25 mouse cellular contexts compared by ENCODE assay signal in genomic region chr9:47652936-47653335, GRCm38 (mm10).
DNase-seq lines count a peak whose midpoint lies in the region; ATAC-seq and TF ChIP-seq lines count a peak whose summit lies in the region.
"Had no signal": no experiment of that assay in that cellular context is flagged by ENCODE, and none has a peak within 500 bp of the region (broad histone marks: within the 10 kb centered on the region; RNA-seq: fewer than 3 reads in every experiment).

No protein-coding gene starts in this region.

- no peak overlapping the region for H3K9ac ChIP-seq in forebrain, embryonic 16.5 days (replicated peaks; ENCODE audit: low read depth, low read length)
- H3K9ac ChIP-seq in forebrain, embryonic 13.5 days, result no peak overlapping the region
- no peak overlapping the region for H3K9ac ChIP-seq in midbrain, embryonic 11.5 days (ENCODE audit: low read length)
- H3K9ac ChIP-seq in midbrain, embryonic 14.5 days (replicated peaks; ENCODE audit: low read length), result no peak overlapping the region
- H3K9ac ChIP-seq: embryonic facial prominence, embryonic 12.5 days; embryonic facial prominence, embryonic 15.5 days; hindbrain, embryonic 13.5 days; intestine, embryonic 15.5 days had no signal

- H3K4me1 ChIP-seq in forebrain, embryonic 16.5 days (replicated peaks; ENCODE audit: control insufficient read depth, insufficient read depth, low read length), result peaks cover 22% of the 10 kb centered on the region
- H3K4me1 ChIP-seq in forebrain, embryonic 13.5 days, result peaks cover 33% of the 10 kb centered on the region
- H3K4me1 ChIP-seq in midbrain, embryonic 11.5 days (ENCODE audit: control insufficient read depth, insufficient read depth, low read length), result no peaks in the 10 kb centered on the region
- peaks cover 21% of the 10 kb centered on the region for H3K4me1 ChIP-seq in midbrain, embryonic 14.5 days (ENCODE audit: control insufficient read depth, insufficient read depth, low read length)
- H3K4me1 ChIP-seq: embryonic facial prominence, embryonic 12.5 days; hindbrain, embryonic 10.5 days; intestine, embryonic 15.5 days had no signal

- no peak for DNase-seq in layer of hippocampus, adult 2 months (ENCODE audit: low spot score in 2 of 2)
- DNase-seq in layer of hippocampus, adult 9-11 months, result no peak
- DNase-seq in midbrain, embryonic 11.5 days (ENCODE audit: low spot score, missing footprints), result peak; percentile 65
- DNase-seq in midbrain, embryonic 14.5 days, result no peak
- peak; percentile 18 for DNase-seq in brain, embryonic 18.5 days (ENCODE audit: low read depth, low spot score)
- DNase-seq in urinary bladder, adult 18-20 months (ENCODE audit: low spot score in 2 of 2), result no peak
- DNase-seq: adrenal gland, adult 2 months; adrenal gland, postnatal 14 days; cerebellum, adult 11 months; cerebellum, adult 2 months; cerebellum, adult 9-11 months; cerebellum, postnatal 25 days; gastrocnemius, postnatal 10 days; gastrocnemius, postnatal 36 days; heart, postnatal 36 days had no signal

- H3K36me3 ChIP-seq in forebrain, embryonic 16.5 days (ENCODE audit: control insufficient read depth, insufficient read depth), result no peaks in the 10 kb centered on the region
- H3K36me3 ChIP-seq in forebrain, embryonic 13.5 days (ENCODE audit: poor library complexity, severe bottlenecking), result no peaks in the 10 kb centered on the region
- H3K36me3 ChIP-seq in midbrain, embryonic 11.5 days (ENCODE audit: control insufficient read depth, insufficient read depth, low read length), result no peaks in the 10 kb centered on the region
- H3K36me3 ChIP-seq in midbrain, embryonic 14.5 days (ENCODE audit: control insufficient read depth, insufficient read depth, low read length), result no peaks in the 10 kb centered on the region
- H3K36me3 ChIP-seq: embryonic facial prominence, embryonic 12.5 days; embryonic facial prominence, embryonic 15.5 days; hindbrain, embryonic 10.5 days; hindbrain, embryonic 13.5 days; intestine, embryonic 15.5 days had no signal

- no peaks in the 10 kb centered on the region for H3K27me3 ChIP-seq in forebrain, embryonic 16.5 days (replicated peaks; ENCODE audit: control insufficient read depth, insufficient read depth, low read length)
- no peaks in the 10 kb centered on the region for H3K27me3 ChIP-seq in forebrain, embryonic 13.5 days
- no peaks in the 10 kb centered on the region for H3K27me3 ChIP-seq in midbrain, embryonic 11.5 days (ENCODE audit: control insufficient read depth, insufficient read depth, low read length)
- H3K27me3 ChIP-seq in midbrain, embryonic 14.5 days (ENCODE audit: control insufficient read depth, insufficient read depth, low read length), result no peaks in the 10 kb centered on the region
- H3K27me3 ChIP-seq: embryonic facial prominence, embryonic 12.5 days; embryonic facial prominence, embryonic 15.5 days; hindbrain, embryonic 13.5 days; intestine, embryonic 15.5 days had no signal

- 0 out of 2 replicates have a peak, but pooled peaks have one; percentile 50 for ATAC-seq in forebrain, embryonic 16.5 days
- ATAC-seq in forebrain, embryonic 13.5 days, result no peak
- ATAC-seq in midbrain, embryonic 11.5 days (ENCODE audit: low FRiP score), result no peak
- no peak for ATAC-seq in midbrain, embryonic 14.5 days (ENCODE audit: low FRiP score, low TSS enrichment)
- ATAC-seq: CD4-positive, CD25-positive, alpha-beta regulatory T cell, adult 4 months; hindbrain, embryonic 16.5 days; intestine, embryonic 15.5 days had no signal

- TF ChIP-seq CTCF in layer of hippocampus, adult 2 months (conservative IDR thresholded peaks at IDR 0.05), result no peak

- H3K4me2 ChIP-seq in forebrain, embryonic 16.5 days (ENCODE audit: low read length), result no peak overlapping the region
- no peak overlapping the region for H3K4me2 ChIP-seq in forebrain, embryonic 13.5 days
- no peak overlapping the region for H3K4me2 ChIP-seq in midbrain, embryonic 11.5 days
- H3K4me2 ChIP-seq in midbrain, embryonic 14.5 days (ENCODE audit: low read length), result no peak overlapping the region
- H3K4me2 ChIP-seq: embryonic facial prominence, embryonic 12.5 days; embryonic facial prominence, embryonic 15.5 days; heart, embryonic 11.5 days; hindbrain, embryonic 13.5 days; intestine, embryonic 15.5 days had no signal

- H3K27ac ChIP-seq in forebrain, embryonic 16.5 days (ENCODE audit: low read length), result no peak overlapping the region
- no peak overlapping the region for H3K27ac ChIP-seq in forebrain, embryonic 13.5 days
- peak overlapping the region; percentile 37; the same call in 1 of the 2 replicates for H3K27ac ChIP-seq in layer of hippocampus, adult 2 months
- no peak overlapping the region for H3K27ac ChIP-seq in midbrain, embryonic 11.5 days (ENCODE audit: low read depth, low read length)
- H3K27ac ChIP-seq in midbrain, embryonic 14.5 days (replicated peaks; ENCODE audit: low read depth, low read length), result no peak overlapping the region
- H3K27ac ChIP-seq: embryonic facial prominence, embryonic 12.5 days; embryonic facial prominence, embryonic 15.5 days; hindbrain, embryonic 10.5 days; hindbrain, embryonic 13.5 days; intestine, embryonic 15.5 days had no signal

- no peaks in the 10 kb centered on the region for H3K9me3 ChIP-seq in forebrain, embryonic 16.5 days (ENCODE audit: control insufficient read depth, low read length)
- no peaks in the 10 kb centered on the region for H3K9me3 ChIP-seq in forebrain, embryonic 13.5 days (replicated peaks)
- no peaks in the 10 kb centered on the region for H3K9me3 ChIP-seq in midbrain, embryonic 11.5 days (ENCODE audit: control insufficient read depth, low read length)
- H3K9me3 ChIP-seq in midbrain, embryonic 14.5 days (ENCODE audit: control insufficient read depth, low read length), result no peaks in the 10 kb centered on the region
- H3K9me3 ChIP-seq: embryonic facial prominence, embryonic 12.5 days; embryonic facial prominence, embryonic 15.5 days; hindbrain, embryonic 10.5 days; hindbrain, embryonic 13.5 days; intestine, embryonic 15.5 days had no signal

- H3K4me3 ChIP-seq in forebrain, embryonic 16.5 days (replicated peaks; ENCODE audit: low read length), result no peak overlapping the region
- H3K4me3 ChIP-seq in forebrain, embryonic 13.5 days, result no peak overlapping the region
- no peak overlapping the region for H3K4me3 ChIP-seq in layer of hippocampus, adult 2 months
- H3K4me3 ChIP-seq in midbrain, embryonic 11.5 days (ENCODE audit: low read depth, low read length), result no peak overlapping the region
- H3K4me3 ChIP-seq in midbrain, embryonic 14.5 days (replicated peaks; ENCODE audit: low read depth, low read length), result no peak overlapping the region
- H3K4me3 ChIP-seq: embryonic facial prominence, embryonic 12.5 days; embryonic facial prominence, embryonic 15.5 days; hindbrain, embryonic 10.5 days; hindbrain, embryonic 13.5 days; intestine, embryonic 15.5 days had no signal

- WGBS in forebrain, embryonic 16.5 days, result 43% methylated on average over 4 of the region's 4 CpGs
- WGBS in forebrain, embryonic 13.5 days, result 64% methylated on average over 4 of the region's 4 CpGs
- WGBS in midbrain, embryonic 11.5 days, result 87% methylated on average over 4 of the region's 4 CpGs
- WGBS in midbrain, embryonic 14.5 days, result 89% methylated on average over 4 of the region's 4 CpGs

Comparison
In these comparisons a context has a peak if more than half of its experiments do, and no peak if none do; other contexts are left out.
1. DNase-seq: peak in midbrain, embryonic 11.5 days (single experiment) and brain, embryonic 18.5 days (single experiment); none in layer of hippocampus, adult 2 months (0 of 2), layer of hippocampus, adult 9-11 months (single experiment), midbrain, embryonic 14.5 days (single experiment) and urinary bladder, adult 18-20 months (0 of 2).